Mouse (Mus musculus): ENCODE measurements around the gene Csnk1g1.

Csnk1g1 gene

GRCm38 (mm10) chr9:66068056-66068455, 159.3 kb downstream of the Csnk1g1 start:
- no peak for DNase-seq (ENCODE audit: low read depth, low spot score)

GRCm38 (mm10) chr9:66068971-66069391, 160.3 kb downstream of the Csnk1g1 start:
- no peak for DNase-seq (ENCODE audit: low read depth, low spot score)

- peak; percentile 66 for DNase-seq (ENCODE audit: low read depth, low spot score)
Observed at GRCm38 (mm10) chr9:66069583-66069982, 160.9 kb downstream of the Csnk1g1 start, which contains the start of gene Snx22. Snx22 (minus strand) TSS chr9:66069719.

- no peak for DNase-seq (ENCODE audit: low read depth, low spot score)
Observed at GRCm38 (mm10) chr9:66070151-66070550, 161.4 kb downstream of the Csnk1g1 start.

GRCm38 (mm10) chr9:66072754-66073153, 164.0 kb downstream of the Csnk1g1 start:
- no peak for DNase-seq (ENCODE audit: low read depth, low spot score)

- DNase-seq (ENCODE audit: low read depth, low spot score) = no peak
Observed at GRCm38 (mm10) chr9:66078072-66078471, 169.3 kb downstream of the Csnk1g1 start.

GRCm38 (mm10) chr9:66078493-66078892, 169.8 kb downstream of the Csnk1g1 start:
- DNase-seq (ENCODE audit: low read depth, low spot score) = no peak

- DNase-seq (ENCODE audit: low read depth, low spot score) = no peak
Observed at GRCm38 (mm10) chr9:66080804-66081459, 172.2 kb downstream of the Csnk1g1 start.

- DNase-seq (ENCODE audit: low read depth, low spot score) = no peak
Observed at GRCm38 (mm10) chr9:66081999-66082398, 173.3 kb downstream of the Csnk1g1 start.

GRCm38 (mm10) chr9:66084171-66084570, 175.4 kb downstream of the Csnk1g1 start:
- no peak for DNase-seq (ENCODE audit: low read depth, low spot score)

- DNase-seq (ENCODE audit: low read depth, low spot score) = no peak
Observed at GRCm38 (mm10) chr9:66087062-66087461, 178.3 kb downstream of the Csnk1g1 start.

GRCm38 (mm10) chr9:66088411-66088810, 179.7 kb downstream of the Csnk1g1 start:
- no peak for DNase-seq (ENCODE audit: low read depth, low spot score)

GRCm38 (mm10) chr9:66090593-66091244, 182.0 kb downstream of the Csnk1g1 start:
- no peak for DNase-seq (ENCODE audit: low read depth, low spot score)

- no peak for DNase-seq (ENCODE audit: low read depth, low spot score)
Observed at GRCm38 (mm10) chr9:66091327-66092231, 182.9 kb downstream of the Csnk1g1 start.

GRCm38 (mm10) chr9:66092664-66093063, 183.9 kb downstream of the Csnk1g1 start:
- DNase-seq (ENCODE audit: low read depth, low spot score) = no peak

Measured in embryo, embryonic 11.5 days (tissue).